Mouse (Mus musculus) heart, postnatal 25 days (tissue): ENCODE data around the gene Hdhd5. TPM values are rescaled to one million over a fixed set of nuclear protein-coding genes. Genes with fewer than 3 reads are reported as not detected.

ENCODE experiments used
- DNase-seq: peaks from one replicate; pipeline ENCODE4 v3.0.0; 2022; ENCODE audit warnings: low spot score
- intact Hi-C: fragments of 180-260 bp; cut with DNase I; formaldehyde crosslinking; loops from one replicate; pipeline ENCODE4 v1.15.1; 2025
- total RNA-seq, 2 experiments: library from RNA; stranded (reverse); gene quantifications; 2 replicates each; pipeline ENCODE4 v1.2.3; 2021

Gene Hdhd5
- total RNA-seq, 2 experiments from 2014 or later = 19.6 to 21.5 TPM

DNA sequence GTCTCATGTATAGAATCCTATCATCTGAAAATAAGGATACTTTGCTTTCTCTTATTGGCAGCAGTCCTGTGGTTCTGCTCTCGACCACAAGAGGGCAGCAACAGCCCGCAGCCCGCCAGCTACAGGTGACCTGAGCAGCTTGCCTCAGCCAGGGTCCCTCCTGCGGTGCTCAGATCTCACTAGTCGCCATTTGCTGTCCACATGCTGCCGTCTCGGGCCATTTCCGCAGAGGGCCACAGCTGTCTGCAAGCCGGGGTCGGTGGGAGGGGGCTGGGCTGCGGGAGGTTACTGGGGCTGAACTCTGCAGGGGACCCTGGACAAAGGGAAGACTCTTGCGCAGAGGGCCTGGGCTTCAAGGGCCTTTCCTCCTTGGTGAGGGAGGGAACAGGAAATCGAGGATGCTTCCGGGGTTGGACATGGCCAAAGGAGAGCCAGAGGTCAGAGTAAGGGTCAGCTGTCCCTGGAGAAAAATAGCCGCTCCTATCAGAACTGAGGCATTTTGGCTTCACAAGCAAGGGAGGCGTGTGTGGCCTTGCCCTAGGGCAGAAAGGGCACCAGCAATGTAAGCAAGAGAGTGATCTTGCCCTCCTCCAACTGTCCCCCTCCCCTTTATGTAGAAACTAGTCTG is 8.1 kb upstream of the Hdhd5 start:
- intact Hi-C loops = loop anchor here (1.0 kb wide), 2 partner anchors 128 to 197 kb away; no protein-coding TSS in a partner anchor

DNA sequence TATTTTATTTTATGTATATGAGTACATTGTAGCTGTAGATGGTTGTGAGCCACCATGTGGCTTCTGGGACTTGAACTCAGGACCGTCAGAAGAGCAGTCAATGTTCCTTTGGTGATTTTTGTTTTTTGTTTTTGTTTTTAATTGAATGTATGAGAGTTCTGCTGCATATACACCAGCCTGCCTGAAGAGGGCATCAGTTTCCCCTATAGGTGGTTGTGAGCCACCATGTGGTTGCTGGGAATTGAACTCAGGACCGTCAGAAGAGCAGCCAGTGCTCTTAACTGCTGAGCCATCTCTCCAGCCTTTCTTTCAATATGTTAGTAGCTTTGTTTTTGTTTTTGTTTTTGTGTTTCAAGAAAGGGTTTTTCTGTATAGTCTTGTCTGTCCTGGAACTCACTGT is 5.2 kb upstream of the Hdhd5 start:
- DNase-seq = no peak
- intact Hi-C loops = no loop called here

More for the DNA sequence above, 8.1 kb upstream of the Hdhd5 start:
- DNase-seq = peak; percentile 49

DNA sequence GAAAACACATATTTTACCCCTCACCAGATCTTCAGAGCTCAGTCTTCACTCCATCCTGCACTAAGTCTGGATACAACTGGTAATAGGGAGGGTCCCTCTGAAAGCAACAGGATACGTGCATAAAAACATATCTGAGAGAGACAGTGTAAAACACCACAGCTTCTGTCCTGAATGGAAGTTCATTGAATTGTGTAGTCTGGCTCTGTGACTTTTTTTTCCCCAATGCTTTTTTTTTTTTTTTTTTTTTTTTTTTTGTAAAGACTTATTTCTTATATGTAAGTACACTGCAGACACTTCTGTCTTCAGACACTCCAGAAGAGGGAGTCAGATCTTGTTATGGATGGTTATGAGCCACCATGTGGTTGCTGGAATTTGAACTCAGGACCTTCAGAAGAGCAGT is 1.5 kb upstream of the Hdhd5 start:
- DNase-seq = no peak
- intact Hi-C loops = no loop called here

DNA sequence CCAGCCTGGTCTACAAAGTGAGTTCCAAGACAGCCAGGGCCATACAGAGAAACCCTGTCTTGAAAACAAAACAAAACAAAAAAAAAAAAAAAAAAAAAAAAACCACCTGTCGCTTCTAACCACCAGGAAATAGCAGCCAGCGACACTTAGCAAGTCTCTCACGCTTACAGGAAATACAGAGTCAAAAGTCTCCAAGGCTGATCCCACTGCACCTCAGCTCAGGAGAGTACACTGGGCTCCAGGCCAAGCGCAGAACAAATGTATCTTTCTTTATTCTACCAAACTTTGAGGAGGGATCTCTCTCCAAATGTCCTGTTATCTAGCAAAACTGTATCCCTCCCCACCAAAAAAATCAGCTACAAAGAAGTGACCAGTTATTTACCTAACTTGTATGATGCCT is 2.0 kb downstream of the Hdhd5 start:
- intact Hi-C loops = no loop called here
- DNase-seq = no peak

DNA sequence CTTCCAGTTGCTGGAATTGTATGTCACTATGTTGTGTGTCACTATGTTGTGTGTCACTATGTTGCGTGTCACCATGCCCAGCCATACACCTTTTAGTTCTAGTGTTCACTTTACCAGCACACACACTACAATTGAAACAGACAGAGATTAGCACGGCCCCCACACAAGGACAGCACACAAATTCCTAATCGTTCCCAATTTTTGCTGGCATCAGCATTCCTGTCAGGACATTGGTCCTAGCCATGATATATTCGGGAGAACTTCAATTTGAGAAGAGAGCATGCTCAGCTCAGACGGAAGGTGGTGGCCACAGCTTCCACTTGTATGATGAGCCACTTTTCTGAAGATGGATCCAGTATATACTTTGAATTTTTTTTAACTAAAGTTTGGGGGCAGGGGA is 6.3 kb downstream of the Hdhd5 start:
- intact Hi-C loops = no loop called here

DNA sequence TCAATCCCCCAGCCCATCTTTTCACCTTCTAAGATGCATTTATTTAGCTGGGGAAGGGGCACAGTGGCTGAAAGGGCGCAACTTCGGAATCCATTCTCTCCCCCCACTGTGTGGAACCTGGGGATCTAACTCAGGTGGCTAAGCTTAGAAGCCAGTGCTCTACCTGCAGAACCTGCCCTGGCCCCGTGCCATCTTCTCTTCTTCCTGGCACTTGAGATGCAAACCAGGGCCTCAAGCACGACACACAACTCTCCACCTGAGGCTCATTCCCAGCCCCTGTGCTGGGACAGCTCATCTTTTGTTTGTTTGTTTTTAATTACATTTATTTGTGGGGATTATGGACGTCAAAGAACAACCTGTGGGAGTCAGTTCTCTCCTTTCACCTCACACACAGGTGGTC is 11.5 kb downstream of the Hdhd5 start:
- no peak for DNase-seq
- intact Hi-C loops = no loop called here

More for the DNA sequence above, 6.3 kb downstream of the Hdhd5 start:
- DNase-seq = no peak

DNA sequence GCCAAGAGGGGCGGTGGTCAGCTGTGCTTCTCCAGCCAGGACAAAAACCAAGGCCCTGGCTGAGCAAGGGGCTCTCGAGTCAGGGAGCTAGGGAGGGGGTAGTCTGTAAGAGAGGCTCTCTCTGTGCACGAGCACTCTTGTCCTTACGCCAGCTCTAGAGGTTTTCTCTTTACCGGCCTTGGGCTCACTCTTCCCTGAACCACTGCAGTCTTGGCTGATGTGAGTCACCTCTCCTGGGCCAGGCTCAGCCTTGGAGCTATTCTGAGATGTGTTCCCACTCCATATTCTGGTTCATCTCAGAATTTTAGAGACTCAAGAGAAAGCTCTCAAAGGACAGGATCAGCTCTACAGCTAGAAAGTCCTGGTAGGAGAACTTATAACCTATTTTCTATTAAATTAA is 13.8 kb downstream of the Hdhd5 start:
- intact Hi-C loops = no loop called here
- no peak for DNase-seq

DNA sequence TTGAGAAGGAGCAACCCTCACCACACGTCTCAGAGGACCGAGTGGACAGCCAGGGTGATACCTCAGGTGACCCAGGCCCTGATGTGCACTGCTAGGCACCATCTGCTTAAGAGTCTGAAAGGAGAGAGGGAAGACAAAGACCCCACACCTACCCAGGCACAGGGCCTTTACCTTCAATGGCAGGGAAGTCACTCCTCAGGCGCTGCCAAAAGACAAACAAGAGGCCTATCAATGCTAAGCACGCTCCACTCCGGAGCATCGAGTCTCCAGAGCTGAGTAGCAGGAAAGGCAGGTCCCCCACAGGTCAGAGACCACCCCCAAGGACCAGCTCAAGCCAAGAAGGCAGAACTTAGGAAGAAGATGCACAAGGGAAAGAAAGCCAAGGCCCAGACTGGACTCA is 14.2 kb downstream of the Hdhd5 start:
- intact Hi-C loops = no loop called here
- DNase-seq = no peak

DNA sequence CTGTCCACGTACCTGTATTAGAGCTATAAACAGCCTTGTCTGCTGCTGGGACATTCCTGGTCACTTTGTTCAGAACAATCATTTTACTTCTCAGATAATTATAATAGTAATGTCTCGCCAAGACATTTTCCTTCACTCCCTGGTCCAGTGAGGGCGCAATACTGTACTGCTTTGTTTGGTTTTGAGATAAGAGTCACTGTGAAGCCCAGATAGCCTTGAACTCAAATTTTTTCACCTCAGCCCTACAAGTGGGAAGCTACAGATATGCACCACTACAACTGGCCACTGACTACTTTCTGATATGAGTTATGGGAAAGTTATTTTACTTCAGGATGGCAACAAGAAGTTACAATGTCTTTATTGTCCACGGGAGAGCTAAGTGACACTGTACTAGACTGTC is 14.7 kb downstream of the Hdhd5 start:
- intact Hi-C loops = no loop called here
- no peak for DNase-seq

DNA sequence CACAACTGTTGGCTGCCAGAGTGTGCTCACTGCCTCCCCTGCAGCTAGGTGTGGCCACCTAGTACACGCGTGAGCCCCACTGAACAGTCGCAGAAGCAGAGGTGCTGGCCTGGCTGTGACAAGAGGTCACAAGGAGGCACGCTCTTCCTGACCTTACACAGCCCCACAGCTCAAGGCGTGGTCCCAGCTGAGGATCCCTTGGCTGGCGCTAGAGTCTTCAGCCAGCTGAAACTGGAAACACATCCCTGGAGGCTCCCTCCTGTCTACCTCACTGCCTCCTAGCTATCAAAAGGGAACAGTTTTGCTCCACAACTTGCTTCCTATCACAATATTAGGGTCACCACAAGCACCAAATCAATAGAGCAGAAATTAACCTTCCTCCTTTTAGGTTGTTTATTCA is 19.9 kb downstream of the Hdhd5 start:
- intact Hi-C loops = no loop called here
- DNase-seq = no peak

DNA sequence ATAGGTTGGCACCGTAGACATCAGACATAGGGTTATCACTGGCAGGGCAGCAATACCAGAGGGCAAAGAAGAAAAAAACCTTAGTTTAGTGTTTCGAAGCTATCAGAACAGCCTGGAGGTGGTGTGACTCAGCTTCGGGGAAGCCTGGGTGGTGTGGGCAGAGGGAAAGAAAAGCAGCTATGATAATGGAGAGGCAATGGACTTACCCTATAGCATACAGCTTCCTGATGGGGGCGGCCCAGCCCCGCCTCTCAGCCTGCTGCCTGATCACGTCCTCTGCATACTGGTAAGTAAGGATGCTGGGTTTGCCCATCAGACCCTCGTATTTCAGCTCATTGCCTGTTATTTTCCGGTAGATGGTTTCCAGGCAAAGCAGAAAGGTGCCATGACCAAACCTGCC is 20.7 kb downstream of the Hdhd5 start:
- no peak for DNase-seq
- intact Hi-C loops = no loop called here

DNA sequence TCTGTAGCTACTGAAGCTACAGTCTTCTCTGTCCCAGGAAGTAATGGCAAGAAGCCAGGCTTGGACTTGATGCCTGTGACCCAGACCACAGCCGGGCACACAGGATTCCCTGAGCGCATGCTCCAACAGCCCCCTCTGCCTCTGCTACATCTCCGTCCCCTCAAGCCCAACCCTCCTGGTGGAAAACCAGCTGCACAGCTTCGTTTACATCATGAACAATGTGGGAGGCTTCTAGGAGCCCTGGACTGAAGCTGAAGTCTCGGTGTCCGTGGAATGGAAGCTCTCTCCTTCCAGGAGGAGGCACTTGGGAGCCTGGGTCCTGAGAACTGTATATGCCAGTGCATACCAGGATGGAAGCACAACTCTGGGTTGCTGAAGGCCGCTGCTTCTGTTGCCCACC is 21.1 kb downstream of the Hdhd5 start:
- DNase-seq = no peak
- intact Hi-C loops = no loop called here

DNA sequence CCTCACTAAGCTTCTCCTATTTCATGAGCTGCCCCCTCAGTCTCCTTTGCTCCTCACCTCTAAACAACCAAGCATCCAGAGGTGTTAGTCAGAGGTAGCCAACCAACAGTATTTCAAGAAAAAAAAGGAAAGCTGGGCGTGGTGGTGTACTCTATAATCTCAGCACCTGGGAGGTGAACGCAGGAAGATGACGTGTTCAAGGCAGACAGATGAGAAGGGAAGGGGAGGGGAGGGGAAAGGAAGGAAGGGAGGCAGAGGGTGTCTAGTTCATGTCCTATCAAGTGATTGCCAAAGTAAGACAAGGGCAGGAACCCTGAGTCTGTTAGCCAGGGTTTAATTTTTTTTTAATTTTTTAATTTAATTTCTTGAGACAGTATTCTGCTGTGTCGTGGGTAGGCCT is 22.5 kb downstream of the Hdhd5 start:
- no peak for DNase-seq

DNA sequence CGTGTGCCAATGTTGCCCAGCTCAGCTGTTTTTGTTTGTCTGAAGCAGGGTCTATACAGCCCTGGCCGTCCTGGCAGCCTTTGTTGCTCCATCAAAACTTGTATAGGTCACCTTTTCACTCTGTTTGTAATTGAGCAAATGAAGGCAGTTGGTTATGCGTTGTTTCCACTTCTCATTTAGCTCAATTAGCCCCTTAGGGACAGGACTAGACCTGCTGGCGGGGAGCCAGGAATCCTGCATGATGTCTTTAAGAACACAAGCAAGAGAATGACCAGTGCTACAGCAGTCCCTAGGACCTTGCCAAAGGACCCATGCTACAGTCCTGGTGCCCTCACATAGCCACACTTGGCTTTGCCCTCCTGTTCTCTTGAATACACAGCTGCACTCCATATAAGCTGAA is 25.6 kb downstream of the Hdhd5 start:
- intact Hi-C loops = no loop called here
- no peak for DNase-seq

More for the DNA sequence above, 22.5 kb downstream of the Hdhd5 start:
- intact Hi-C loops = no loop called here

DNA sequence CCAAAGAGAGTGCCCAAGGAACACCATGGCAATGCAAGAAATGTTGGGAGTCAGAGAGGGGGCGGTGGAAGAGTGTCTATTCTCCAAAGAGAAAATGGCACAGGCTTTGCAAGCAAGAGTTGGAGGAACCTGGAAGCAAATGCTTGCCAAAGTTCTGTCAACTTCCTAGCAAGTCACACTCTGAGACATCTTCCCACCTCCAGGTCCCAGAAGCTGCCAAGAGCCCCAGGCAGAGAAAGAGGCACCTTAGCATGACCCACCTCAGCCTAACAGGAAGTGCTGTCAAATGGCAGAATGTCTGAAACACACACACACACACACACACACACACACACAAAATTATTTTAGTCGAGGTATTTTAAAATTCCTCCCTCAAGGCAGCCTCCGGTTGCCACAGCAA is 27.1 kb downstream of the Hdhd5 start:
- intact Hi-C loops = no loop called here
- DNase-seq = no peak

DNA sequence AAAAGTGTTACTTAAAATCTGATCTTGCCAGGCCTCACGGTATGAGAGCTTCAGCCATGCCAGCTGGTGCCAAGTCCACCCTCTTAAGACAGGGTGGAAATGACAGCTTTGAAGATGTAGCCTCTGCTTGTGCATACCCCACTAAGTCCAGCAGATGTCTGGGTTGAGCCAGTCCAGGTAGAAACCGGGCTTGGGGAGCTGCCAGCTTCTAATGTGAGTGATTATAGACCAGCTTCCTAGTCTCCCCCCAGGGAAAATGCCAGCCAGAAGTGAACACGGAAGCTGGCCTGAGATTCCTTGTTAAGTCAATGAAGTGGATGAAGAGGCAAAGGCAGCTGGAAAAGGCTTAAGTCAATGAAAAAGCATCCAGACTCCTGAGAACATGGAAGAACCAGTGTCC is 34.6 kb downstream of the Hdhd5 start:
- intact Hi-C loops = no loop called here
- DNase-seq = no peak

DNA sequence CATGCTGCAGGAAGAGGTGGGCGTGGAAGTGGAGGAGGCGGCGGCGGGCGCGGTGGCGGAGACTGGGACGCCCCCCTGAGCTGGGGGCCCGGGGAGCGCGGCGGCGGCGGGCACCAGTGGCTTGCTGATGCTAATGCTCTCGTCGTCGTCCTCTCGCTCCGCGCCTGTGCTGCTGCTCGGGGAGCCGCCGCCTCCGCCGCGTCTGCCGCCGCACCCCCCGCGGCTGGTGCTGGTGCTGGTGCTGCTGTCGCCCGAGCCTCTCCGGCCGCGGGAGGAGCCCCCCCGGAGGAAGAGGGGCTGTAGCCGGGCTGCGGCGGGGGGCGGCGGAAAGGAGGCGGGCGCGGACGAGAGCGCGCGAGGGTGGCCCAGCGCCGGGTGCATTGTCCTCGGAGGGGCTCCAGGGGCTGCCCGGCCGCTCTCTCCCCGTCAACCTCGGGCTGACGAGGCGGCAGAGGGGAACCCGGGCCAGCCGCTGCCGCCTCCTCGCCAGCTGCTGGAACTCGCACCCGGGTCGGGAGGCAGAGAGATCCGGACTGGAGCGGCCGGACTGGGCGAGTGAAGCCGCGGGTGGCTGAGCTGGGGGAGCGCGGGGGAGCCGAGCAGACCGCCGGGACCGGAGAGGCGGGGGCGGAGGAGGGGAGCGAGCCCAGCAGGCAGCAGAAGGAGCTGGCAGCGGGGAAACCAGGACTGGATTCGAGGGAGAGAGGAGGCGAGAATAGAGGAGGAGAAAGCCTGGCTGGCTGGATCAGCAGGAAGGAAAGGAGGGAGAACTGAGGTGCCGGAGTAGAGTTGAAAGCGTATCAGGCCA is 37.5 kb downstream of the Hdhd5 start, which contains the start of gene Tmem121b:
Gene Tmem121b (minus strand): TSS at position 434 of the 808 bp plus-strand sequence.
- intact Hi-C loops = no loop called here
- no peak for DNase-seq

DNA sequence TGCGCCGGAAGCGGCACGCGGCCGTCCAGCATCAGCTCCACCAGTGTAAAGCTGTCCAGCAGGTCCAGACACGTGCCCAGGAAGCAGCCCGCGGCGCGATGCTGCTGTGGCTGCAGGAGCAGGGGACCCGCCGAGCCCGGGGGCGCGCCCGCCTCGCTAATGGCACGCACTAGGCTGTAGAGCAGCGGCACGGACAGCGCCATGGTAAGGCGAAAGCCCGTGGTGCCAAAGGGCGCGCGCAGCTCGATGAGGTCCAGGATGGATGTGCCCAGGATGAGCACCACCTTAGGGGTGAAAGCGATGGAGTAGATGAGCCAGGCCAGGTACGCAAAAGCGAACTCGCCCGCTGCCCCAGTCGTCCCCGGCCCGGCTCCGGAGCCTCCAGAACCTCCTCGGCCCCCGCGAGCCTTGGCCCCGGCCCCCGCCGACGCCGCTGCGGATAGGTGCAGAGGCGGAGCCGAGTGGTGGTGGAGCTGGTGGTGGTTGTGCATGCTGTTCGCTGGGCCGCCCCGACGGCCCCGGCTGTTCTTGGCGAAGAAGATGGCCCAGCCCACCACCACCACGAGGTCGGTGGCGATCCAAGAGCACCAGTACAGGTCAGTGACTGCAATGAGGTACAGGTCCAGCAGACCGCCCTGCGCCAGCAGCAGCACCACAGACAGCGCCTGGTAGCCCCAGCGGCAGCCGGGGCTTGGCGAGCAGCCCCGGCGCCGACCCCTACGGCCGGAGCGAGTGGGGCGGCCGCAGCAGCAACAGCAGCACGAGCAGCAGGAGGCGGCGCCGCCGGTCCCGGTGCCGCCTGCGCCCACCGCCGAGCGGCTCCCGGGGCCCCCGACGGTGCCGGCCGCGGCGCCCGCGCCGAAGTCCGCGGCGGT is 38.4 kb downstream of the Hdhd5 start:
- DNase-seq = no peak
- intact Hi-C loops = no loop called here

DNA sequence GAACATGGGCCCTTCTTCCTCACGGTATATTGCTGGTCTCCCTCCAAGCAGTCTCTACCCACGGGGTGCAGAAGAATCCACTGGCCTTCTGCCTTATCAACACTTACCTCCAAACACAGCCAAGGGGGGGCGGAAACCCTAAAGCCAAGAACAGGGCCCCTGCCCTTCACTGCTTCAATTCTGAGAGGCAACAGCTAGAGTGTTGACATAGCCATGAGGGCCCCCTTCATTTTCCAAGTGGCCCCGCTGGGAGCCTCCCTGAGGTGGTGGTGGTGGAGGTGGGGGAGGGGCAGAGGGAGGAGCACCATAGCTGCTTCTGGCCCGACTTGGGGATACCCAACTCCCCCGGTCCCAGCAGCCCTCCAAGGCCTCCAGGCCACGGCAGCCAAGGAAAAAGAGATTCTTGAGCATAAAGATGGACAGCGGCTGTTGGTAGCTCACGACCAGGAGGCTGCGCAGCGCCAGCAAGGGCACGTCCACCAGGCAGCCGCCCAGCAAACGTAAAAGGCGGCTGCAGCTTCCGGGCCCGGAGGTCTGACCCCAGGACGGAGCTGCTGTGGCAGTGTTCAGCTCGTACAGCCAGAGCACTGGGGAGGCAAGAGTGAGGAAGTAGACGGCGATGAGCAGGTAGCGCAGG is 39.1 kb downstream of the Hdhd5 start:
- intact Hi-C loops = no loop called here
- no peak for DNase-seq

DNA sequence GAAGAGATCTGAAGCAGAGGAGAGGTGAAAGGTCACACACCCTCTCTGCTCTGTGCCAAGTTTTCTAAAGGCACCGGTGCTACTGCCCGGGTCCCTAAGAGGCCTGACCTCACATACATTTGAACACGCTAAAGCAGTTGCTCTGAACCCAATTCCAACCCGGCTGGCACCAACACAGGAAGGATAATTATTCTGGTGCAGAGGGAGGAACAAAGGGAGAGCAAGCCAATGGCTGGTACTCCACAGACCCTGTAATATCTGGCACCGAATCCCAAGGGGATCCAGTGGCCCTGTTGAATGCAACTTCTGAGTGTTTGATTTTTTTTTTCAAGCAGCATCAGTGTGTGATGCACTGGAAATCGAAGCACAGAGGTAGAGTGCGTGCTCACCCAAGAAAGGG is 40.1 kb downstream of the Hdhd5 start:
- no peak for DNase-seq
- intact Hi-C loops = no loop called here
